Mouse (Mus musculus) adrenal gland, adult 18-20 months (tissue): ENCODE results near the gene Pls3. TPM values are rescaled to one million over a fixed set of nuclear protein-coding genes. Genes with fewer than 3 reads are reported as not detected.
"Not testable (repeated sequence)": the region's sequence is repeated elsewhere in the genome, so short reads cannot be mapped to it uniquely, and the experiment has no call there.

Source experiments
- DNase-seq, 2 experiments: peaks; one replicate each; pipeline ENCODE4 v3.0.0; 2021 to 2022; ENCODE audit warnings: low spot score in 2 of 2
- total RNA-seq, 2 experiments: library from RNA; stranded (reverse); gene quantifications; 1 replicate in 1 of 2; 2 replicates in 1 of 2; pipeline ENCODE4 v1.2.3; 2021

The Pls3 gene
- total RNA-seq, 2 experiments from 2014 or later: 61.3 to 64.1 TPM

- DNase-seq: peak in 1 of 2 experiments; percentile 14
Measured at GRCm38 (mm10) chrX:75796583-75796982, 78.4 kb downstream of the Pls3 start.

DNA sequence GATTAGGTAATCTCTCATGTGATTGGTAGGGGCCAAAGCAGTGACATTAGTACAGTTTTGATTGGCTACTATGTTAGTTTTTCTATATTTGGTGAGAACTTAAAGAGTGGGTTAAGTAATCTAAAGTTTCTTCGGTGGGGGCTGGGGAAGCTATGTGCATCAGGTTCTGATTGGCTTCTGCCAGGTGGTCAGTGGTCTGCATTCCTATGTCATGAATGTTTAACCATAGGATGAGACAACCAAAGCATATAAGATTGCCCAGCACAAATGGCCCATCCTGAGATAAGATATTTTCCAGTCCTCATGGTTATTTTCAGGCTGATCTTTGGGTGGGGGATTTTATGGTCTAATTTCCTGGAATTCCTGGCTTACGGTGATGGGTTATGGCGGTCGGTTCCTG, 95.2 kb downstream of the Pls3 start:
- DNase-seq: no peak

- DNase-seq: no peak
Measured at GRCm38 (mm10) chrX:75777461-75777860, 97.5 kb downstream of the Pls3 start.

GRCm38 (mm10) chrX:75764794-75765328, 110.1 kb downstream of the Pls3 start:
- no peak for DNase-seq

DNA sequence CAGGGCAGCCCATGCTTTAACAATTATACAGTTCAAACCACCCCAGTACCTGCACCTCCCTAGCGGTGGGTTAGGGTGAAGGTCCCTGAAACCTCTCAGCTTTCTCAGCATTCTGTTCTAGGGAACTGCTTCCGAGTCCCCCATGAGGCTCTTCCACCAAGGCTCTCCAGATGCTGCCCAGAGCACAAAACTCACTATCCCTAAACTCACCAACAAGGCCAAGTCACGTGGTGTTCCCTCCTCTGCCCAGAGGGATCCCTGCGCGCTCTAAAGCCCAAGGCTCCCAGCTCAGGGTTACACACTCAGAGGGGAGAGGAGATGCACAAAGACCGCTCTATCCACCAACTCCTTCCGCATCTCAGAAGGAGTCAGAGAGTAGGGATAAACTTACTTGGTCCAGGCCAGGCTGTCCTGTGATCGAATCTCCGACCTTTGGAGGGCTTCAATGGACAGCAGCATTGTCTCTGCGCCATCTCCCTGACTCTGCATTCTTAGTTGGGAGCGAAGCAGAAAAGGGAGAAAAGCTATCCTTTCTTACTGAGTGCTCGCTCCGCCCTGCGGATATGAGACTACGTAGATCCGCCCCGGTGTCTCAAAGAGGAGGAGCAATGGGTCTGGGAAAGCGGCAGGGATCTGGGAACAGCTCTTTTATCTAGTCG, 110.7 kb downstream of the Pls3 start:
- peak; percentile 36 to 41 for DNase-seq

- not testable (repeated sequence) for DNase-seq
Measured at GRCm38 (mm10) chrX:75759461-75759860, 115.5 kb downstream of the Pls3 start.

DNA sequence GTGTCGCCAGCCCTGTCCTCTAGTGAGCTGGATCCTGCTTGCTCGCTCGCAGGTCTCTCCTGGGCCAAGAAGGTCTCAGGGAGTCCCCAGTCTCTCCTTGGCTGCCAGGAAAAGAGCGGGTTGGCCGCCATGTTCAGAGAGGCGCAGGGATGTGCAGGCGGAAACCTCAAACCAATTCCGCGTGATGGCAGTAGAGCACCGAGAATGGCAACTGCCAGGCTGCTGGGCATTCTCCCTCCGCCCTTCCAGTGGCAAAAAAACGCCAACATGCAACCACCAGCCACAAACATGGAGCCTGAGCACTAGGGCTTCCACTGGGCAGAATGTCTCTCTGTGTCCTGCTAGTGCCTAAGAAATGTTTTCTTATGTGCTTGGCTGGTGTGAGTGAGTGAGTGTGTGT, 115.9 kb downstream of the Pls3 start:
- DNase-seq: peak in 1 of 2 experiments; percentile 68

DNA sequence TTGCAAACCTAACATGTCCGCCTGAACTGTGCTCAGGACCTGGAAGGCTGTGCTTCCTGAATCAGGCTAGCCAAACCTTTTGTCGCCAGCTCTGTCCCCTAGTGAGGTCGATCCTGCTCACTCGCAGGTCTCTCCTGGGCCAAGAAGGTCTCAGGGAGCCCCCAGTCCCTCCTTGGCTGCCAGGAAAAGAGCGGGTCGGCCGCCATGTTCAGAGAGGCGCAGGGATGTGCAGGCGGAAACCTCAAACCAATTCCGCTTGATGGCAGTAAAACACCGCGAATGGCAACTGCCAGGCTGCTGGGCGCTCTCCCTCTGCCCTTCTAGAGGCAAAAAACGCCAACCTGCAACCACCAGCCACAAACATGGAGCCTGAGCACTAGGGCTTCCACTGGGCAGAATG, 117.0 kb downstream of the Pls3 start:
- peak in 1 of 2 experiments; percentile 64 for DNase-seq

- DNase-seq: not testable (repeated sequence)
Measured at GRCm38 (mm10) chrX:75754531-75754930, 120.5 kb downstream of the Pls3 start.

DNA sequence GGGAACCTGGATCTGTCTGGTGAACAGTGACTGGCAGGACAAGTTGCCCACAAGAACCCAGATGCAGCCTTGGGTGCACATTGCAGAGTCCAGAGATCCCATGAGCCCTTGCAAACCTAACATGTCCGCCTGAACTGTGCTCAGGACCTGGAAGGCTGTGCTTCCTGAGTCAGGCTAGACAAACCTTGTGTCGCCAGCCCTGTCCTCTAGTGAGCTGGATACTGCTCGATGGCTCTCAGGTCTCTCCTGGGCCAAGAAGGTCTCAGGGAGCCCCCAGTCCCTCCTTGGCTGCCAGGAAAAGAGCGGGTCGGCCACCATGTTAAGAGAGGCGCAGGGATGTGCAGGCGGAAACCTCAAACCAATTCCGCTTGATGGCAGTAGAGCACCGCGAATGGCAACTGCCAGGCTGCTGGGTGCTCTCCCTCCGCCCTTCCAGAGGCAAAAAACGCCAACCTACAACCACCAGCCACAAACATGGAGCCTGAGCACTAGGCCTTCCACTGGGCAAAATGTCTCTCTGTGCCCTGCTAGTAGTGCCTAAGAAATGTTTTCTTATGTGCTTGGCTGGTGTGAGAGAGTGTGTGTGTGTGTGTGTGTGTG, 124.8 kb downstream of the Pls3 start:
- DNase-seq: peak in 1 of 2 experiments; percentile 18

GRCm38 (mm10) chrX:75749312-75749711, 125.7 kb downstream of the Pls3 start:
- DNase-seq: peak in 1 of 2 experiments; percentile 56

- DNase-seq: peak in 1 of 2 experiments; percentile 63
Measured at GRCm38 (mm10) chrX:75744466-75744865, 130.5 kb downstream of the Pls3 start.

DNA sequence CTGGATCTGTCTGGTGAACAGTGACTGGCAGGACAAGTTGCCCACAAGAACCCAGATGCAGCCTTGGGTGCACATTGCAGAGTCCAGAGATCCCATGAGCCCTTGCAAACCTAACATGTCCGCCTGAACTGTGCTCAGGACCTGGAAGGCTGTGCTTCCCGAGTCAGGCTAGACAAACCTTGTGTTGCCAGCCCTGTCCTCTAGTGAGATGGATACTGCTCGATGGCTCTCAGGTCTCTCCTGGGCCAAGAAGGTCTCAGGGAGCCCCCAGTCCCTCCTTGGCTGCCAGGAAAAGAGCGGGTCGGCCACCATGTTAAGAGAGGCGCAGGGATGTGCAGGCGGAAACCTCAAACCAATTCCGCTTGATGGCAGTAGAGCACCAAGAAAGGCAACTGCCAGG, 135.5 kb downstream of the Pls3 start:
- not testable (repeated sequence) for DNase-seq
